Mouse (Mus musculus): ENCODE measurements around the gene Glb1l2. TPM values are rescaled to one million over a fixed set of nuclear protein-coding genes. Genes with fewer than 3 reads are reported as not detected.

Gene Glb1l2
- total RNA-seq (2021) = 1 to 10 TPM in 1 of 2 experiments, under 1 TPM in 1; 0.66 to 1.8 TPM
- long read RNA-seq, experiment 1, partial matches to known transcripts = 0 of 2 reads
- long read RNA-seq, experiment 1, other reads (novel, unspliced or antisense) = 0 of 2 reads
- long read RNA-seq, experiment 2 = 0 reads

- peak; percentile 76 to 82 for DNase-seq
- intact Hi-C loops (cut with DNase I) = no loop called here
Measured at GRCm38 (mm10) chr9:26805935-26806666, at the start of gene Glb1l2. Gene Glb1l2 (minus strand): TSS chr9:26806468.

- intact Hi-C loops (cut with DNase I) = no loop called here
- DNase-seq = no peak
Measured at GRCm38 (mm10) chr9:26831089-26831488, 24.8 kb upstream of the Glb1l2 start.

GRCm38 (mm10) chr9:26819942-26820341, 13.7 kb upstream of the Glb1l2 start:
- intact Hi-C loops (cut with DNase I) = no loop called here
- no peak for DNase-seq

- no peak for DNase-seq
- intact Hi-C loops (cut with DNase I) = no loop called here
Measured at GRCm38 (mm10) chr9:26808735-26809134, 2.5 kb upstream of the Glb1l2 start.

GRCm38 (mm10) chr9:26804321-26804720, 1.9 kb downstream of the Glb1l2 start:
- intact Hi-C loops (cut with DNase I) = no loop called here

GRCm38 (mm10) chr9:26800357-26800756, 5.9 kb downstream of the Glb1l2 start:
- no peak for DNase-seq
- intact Hi-C loops (cut with DNase I) = no loop called here

More at GRCm38 (mm10) chr9:26804321-26804720, 1.9 kb downstream of the Glb1l2 start:
- no peak for DNase-seq

GRCm38 (mm10) chr9:26798731-26799130, 7.5 kb downstream of the Glb1l2 start:
- intact Hi-C loops (cut with DNase I) = no loop called here
- no peak for DNase-seq

GRCm38 (mm10) chr9:26798205-26798604, 8.1 kb downstream of the Glb1l2 start:
- DNase-seq = no peak
- intact Hi-C loops (cut with DNase I) = no loop called here

- DNase-seq = no peak
- intact Hi-C loops (cut with DNase I) = no loop called here
Measured at GRCm38 (mm10) chr9:26792829-26793228, 13.4 kb downstream of the Glb1l2 start.

- intact Hi-C loops (cut with DNase I) = no loop called here
- DNase-seq = no peak
Measured at GRCm38 (mm10) chr9:26783414-26783975, 22.8 kb downstream of the Glb1l2 start.

- no peak for DNase-seq
- intact Hi-C loops (cut with DNase I) = loop anchor here (10.0 kb wide), 3 partner anchors 884 to 1614 kb away; no protein-coding TSS in a partner anchor
Measured at GRCm38 (mm10) chr9:26778421-26778820, 27.8 kb downstream of the Glb1l2 start.

- intact Hi-C loops (cut with DNase I) = loop anchor here (1.0 to 10.0 kb wide), 4 partner anchors 882 to 1612 kb away; no protein-coding TSS in a partner anchor
- peak in 1 of 2 experiments; percentile 53 for DNase-seq
Measured at GRCm38 (mm10) chr9:26776122-26776902, 30.0 kb downstream of the Glb1l2 start.

- intact Hi-C loops (cut with DNase I) = loop anchor here (1.0 to 10.0 kb wide), 4 partner anchors 881 to 1611 kb away; no protein-coding TSS in a partner anchor
Measured at GRCm38 (mm10) chr9:26775700-26776099, 30.6 kb downstream of the Glb1l2 start.

GRCm38 (mm10) chr9:26768181-26768580, 38.1 kb downstream of the Glb1l2 start:
- intact Hi-C loops (cut with DNase I) = no loop called here
- DNase-seq = no peak

More at GRCm38 (mm10) chr9:26775700-26776099, 30.6 kb downstream of the Glb1l2 start:
- no peak for DNase-seq

GRCm38 (mm10) chr9:26762477-26762876, 43.8 kb downstream of the Glb1l2 start:
- no peak for DNase-seq
- intact Hi-C loops (cut with DNase I) = no loop called here

- DNase-seq = no peak
- intact Hi-C loops (cut with DNase I) = no loop called here
Measured at GRCm38 (mm10) chr9:26760576-26760975, 45.7 kb downstream of the Glb1l2 start.

- intact Hi-C loops (cut with DNase I) = no loop called here
- peak; percentile 10 to 29 for DNase-seq
Measured at GRCm38 (mm10) chr9:26760081-26760480, 46.2 kb downstream of the Glb1l2 start.

GRCm38 (mm10) chr9:26748893-26749292, 57.4 kb downstream of the Glb1l2 start:
- DNase-seq = no peak
- intact Hi-C loops (cut with DNase I) = no loop called here

- no peak for DNase-seq
- intact Hi-C loops (cut with DNase I) = no loop called here
Measured at GRCm38 (mm10) chr9:26747121-26747520, 59.1 kb downstream of the Glb1l2 start.

- intact Hi-C loops (cut with DNase I) = no loop called here
Measured at GRCm38 (mm10) chr9:26742817-26743216, 63.5 kb downstream of the Glb1l2 start.

GRCm38 (mm10) chr9:26737116-26737515, 69.2 kb downstream of the Glb1l2 start:
- DNase-seq = no peak
- intact Hi-C loops (cut with DNase I) = no loop called here

More at GRCm38 (mm10) chr9:26742817-26743216, 63.5 kb downstream of the Glb1l2 start:
- no peak for DNase-seq

Data from heart, postnatal 14 days (tissue).